Mouse (Mus musculus): Measurements from ENCODE around the gene Ccdc34.

The Ccdc34 gene

DNA sequence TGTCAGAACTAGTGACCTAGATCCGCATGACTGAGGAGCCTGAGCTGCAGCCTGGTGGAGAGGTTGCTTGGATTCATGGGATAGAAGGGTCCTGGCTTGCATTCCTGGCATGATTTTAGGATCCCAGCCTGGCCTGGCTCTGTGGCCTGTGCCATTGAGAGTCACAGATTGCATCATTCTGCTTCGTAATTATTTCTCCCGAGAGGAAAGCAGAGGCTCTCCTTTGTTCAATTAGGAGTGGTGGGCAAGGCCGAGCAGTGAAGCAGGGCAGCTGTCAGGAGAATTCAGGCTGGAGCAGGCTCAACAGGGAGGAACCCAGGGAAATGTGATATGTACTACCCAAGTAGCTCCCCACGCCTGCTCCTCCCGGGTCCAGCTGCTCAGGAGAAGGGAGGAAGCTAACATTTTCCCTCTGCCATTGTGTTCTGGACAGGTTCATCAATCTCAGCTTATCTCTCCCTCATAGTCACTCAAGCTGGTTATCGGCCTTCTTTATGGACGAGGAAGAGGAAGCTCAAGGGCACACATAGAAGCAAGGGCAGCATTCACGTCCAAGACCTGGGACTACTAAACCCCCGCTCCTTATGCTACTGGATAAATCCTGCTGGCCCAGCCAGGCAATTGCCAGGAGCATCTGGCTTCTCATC is 162.2 kb downstream of the Ccdc34 start:
- DNase-seq (ENCODE audit: low spot score): no peak

DNA sequence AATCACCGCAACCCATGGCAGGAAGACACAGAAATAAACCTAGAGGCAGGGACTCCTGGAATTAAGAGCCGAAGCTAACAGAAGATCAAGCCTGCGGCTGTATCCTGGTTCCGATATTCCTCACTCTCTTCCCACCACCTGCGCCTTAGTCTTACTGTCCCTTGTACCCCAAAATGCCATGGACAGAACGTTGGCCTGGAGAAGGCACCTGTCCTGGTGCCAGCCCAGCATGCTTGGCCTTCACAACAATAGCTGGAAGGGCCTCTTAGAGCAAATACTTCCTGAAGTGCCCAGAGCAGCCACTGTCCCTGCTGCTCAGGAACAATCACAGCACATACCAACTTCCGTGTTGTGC is 162.7 kb downstream of the Ccdc34 start:
- DNase-seq (ENCODE audit: low spot score): no peak

DNA sequence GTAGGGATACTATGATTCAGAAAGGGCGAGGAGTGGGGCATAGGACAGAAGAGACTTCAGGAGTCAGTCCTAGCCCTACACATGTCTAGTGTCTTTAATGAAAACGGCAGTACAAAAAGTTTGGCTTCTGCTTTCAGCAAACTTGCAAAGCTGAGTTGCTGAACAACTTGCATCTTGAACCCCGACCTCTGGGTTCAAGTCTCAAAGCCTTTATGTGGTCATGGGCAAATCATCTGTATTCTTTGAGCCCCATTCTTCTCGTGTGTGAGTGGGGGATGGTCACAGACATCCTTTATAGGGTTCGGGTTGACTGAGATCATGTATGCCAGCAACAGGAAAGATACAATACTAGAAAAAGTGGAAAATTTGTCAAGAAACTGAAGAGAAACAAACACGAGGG is 164.0 kb downstream of the Ccdc34 start:
- DNase-seq (ENCODE audit: low spot score): no peak

DNA sequence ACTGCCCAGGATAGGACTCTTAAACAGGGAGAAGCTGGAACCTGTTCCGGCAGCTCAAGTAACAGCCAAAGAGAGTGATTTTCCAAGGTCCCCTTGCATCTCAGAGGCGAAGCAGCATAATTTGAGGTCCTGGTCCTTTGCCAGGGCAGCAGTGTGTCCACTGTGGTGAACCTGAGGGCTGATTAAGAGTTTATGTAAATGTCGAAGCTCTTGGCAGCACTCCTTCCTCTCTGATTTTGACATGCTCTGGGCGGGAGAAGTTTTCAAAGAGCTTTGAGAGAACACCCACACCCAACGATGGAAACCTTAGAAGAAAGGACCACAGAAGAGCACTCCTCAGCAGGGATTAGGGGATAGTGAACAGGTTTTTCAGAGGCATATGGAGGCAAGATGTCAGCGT is 164.6 kb downstream of the Ccdc34 start:
- DNase-seq (ENCODE audit: low spot score): no peak

DNA sequence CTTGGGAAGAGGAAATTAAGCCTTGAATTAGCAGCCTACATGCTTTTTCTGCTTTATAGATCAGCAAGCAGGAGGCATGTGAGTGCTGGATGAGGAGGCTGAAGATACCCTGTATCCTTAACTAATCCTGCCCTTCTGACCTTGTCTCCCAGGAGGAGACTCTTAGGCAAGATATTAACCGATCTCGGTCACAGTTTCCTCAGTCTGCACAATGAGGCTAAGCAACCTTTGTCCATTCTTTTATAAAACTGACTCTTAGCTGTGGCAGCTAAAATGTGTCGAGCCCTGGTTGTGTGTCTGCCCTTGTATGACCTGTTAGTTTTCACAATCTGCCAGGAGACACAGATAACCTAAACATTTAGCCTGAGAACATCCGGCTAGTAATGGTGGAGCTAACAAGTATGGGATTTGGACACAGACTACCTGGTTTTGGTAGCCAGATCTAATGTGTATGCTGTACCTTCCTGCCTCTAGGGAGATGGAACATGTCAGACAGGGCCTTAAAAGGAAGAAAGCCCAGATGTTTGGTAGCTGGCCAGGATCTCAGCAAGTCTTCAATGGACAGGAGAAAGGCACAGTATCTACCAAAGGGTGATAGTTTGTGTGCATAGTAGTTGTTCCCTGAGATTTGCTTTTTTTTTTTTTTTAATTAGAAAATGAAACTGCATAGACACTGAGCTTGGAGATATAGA is 165.3 kb downstream of the Ccdc34 start:
- DNase-seq (ENCODE audit: low spot score): no peak

DNA sequence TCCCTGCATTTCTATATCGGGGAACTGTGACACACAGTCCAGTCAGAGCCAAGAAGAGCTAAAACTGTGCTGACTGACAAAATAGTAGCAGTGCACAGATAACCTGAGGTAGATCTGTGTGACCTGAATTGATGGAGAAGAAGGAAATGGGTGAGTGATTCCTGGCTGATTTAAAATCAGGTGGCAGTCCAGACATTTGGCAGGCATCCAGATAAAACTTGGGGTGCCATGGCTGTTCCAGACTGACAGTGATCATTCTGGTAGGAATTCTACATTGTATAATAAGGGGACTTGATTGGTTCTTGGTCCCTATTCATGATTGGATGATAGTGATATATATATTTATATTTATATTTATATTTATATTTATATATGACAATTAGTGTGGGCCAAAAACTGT is 166.5 kb downstream of the Ccdc34 start:
- no peak for DNase-seq (ENCODE audit: low spot score)

DNA sequence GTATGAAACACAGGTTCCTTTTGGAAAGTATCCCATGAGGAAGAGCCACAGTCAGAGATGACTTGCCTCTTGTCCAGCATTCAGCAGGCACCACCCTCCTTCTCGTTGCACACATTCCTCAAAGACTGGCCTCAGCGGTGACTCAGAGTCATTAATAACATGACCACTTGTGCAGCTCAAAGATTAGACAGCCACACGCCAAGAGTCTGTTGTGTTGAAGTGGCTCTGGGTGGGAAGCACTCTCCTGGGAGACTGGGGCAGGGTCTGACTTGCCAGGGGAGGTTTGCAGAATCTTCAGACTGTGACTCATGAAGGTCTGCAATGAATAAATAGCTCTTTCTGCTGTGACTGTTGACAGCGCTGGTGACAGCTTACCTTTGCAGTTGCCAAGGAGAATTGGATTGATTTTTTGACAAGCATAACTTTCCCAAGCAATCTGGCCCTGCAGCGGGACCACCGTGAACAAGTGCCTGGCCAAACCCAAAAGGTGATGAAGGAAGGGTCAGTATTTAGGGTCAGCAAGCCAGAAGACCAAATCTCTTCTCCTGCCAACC is 168.9 kb downstream of the Ccdc34 start:
- DNase-seq (ENCODE audit: low spot score): no peak

DNA sequence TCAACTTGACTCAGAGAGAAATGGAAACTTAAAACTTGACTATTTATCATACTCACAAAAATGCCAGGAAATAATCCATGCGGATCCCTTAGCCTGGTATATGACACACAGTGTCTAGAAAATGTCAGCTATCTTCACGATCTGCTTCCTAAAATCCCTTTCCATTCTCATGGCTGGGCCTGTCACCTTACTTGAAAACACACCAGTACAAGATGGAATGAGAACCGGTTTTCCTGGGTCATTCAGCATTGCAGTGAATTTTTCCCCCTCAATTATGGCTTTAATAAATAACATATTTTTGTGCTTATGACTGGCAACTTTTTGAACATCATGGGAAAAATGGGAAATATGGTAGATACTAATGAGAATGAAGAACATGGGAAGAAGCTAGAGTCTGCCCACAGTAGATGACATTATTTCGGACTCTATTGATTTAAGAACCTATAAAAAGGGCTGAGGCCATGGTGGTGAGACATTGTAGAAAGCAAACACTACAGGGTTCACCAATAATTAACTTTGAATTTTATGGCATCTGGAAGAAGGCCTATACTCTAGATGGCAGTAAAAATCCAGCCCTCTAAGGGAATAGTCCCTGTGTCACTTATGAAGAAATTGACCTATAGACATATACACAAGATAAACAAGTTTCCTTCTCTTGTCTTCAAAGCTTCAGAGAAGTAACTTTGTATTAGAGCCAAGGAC is 171.2 kb downstream of the Ccdc34 start:
- no peak for DNase-seq (ENCODE audit: low spot score)

DNA sequence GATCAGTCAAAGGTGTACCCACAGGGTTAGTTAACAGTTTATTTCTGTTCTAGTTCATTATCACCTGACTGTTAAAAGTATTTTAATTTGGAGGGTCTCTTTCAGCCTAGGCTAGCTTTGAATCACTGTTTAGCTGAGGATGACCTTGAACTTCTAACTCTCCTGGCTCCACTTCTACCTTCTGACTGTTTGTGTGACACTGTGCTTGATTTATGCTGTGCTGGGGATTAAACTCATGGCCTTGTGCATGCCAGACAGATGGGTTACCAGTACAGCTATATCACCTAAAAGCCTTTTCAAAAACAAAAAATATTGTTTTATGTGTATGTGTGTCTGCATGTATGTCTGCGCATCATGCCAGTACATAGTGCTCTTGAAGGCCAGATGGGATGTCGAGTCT is 172.8 kb downstream of the Ccdc34 start:
- no peak for DNase-seq (ENCODE audit: low spot score)

DNA sequence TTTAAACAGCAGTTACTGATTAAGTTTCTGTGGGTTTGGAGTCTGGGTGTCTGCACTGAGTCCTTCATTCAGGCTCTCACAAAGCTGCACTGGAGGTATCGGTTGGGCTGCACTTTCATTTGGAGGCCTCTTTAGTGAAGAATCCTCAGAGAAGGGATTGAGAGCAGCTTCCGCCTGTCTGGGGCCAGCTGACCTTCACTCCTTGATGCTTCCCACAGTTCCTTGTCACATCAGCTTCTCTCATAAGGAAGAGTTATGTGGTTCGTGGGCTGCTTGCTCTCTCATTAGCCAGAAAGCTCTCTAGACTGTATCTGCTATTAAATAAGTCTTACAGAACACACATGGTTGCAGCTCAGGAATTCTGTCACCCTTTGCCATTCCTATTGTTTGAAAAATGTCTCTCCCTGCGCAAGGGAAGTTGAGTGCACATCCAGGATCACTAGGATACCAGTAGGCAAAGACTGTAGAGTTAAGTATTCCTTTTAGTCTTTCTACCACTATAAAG is 173.6 kb downstream of the Ccdc34 start:
- no peak for DNase-seq (ENCODE audit: low spot score)

DNA sequence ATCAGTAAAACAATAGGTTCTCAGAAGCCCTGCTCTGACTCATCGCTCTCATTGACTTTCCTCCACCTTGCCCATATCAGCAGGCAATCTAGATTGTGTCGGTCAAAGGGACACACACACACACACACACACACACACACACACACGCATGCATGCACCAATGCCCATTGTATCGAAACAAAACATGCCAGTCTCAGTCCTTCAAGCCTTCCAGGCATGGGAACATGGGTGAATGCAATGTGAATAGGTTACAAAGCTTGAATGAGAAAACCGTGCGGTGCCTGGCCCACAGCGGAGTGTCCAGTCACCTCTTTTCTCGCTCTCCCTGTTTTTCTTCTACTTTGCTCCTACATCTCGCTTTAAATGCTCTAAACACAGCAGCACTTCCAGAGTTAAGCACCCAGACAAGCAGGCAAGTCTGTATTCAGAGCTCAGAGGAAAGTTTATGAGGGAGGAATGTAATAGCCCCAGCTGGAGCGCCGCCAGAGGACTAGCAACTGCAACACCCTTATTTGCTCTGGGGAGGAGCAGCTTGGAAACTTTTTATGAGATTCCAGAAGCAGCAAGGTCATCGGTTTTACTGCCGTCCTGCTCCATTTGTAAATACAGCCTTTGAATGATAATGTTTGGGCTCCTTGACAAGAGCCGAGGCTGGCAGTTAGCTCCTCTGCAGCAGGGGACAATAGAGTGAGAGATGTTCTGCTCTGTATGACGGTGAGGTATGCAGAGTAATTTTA is 174.5 kb downstream of the Ccdc34 start:
- DNase-seq (ENCODE audit: low spot score): peak; percentile 69

DNA sequence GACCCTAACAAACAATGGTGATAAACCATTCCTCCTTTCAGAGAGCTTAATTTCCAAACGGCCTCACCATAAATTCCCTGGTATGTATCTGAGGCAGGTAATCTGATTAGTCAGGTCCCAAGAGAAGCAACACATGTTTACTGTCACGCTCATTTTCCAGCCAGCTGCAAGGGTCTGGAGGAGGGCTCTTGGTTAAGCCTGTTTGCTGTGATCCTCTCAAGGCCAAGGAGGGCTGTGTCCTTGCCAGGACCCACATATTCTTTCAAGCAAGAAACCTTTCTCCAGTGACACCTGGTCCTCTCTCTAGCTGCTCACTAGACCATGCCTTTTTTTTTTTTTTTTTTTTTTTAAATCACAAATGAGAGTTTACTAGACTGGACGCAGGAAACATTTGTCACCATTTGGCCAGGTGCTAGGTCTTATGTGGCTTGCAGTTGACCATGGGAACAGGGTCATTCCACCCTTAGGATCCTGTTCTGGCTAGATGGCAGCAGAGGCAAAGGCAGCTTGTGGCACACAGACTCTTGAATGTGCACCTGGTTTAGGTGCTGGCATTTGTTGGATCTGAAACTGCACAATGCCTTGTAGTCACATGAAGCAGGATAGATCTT is 175.2 kb downstream of the Ccdc34 start:
- DNase-seq (ENCODE audit: low spot score): no peak

DNA sequence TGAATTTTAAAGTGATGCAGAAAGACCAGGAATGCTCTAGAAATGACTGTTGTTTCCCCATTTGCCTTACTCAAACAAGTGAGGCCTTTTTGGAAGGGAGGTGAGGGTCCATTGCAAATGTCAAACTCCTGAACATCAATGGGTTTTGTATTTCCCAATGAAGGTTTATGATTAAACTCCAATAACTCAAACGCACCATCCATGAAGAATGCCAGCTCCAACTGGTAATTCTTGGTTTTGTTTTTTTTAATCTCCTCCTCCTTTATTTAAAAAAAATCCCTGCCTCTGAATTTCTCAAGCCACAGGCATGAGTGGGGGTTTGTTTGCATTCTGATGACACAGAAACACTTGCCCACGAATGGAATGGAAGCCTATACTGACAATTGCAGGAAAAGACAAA is 178.9 kb downstream of the Ccdc34 start:
- no peak for DNase-seq (ENCODE audit: low spot score)

DNA sequence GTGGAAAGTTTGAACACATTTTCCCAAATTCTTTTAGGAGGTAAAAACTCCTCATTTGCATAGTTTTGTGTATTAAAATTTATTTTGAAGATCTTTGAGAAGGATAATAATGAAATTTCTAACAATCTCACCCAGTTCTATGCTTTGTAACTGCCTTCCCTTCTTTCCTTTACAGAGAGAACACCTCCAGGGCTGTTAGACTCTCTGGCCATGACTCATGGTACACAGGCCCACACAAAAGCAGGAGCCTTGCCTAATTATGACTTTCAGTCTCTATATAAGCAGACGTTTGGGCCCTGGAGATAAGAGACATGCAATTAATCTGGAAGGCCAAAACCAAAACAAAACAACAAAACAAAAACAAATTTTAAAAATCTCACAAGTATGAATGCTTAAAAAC is 182.0 kb downstream of the Ccdc34 start:
- no peak for DNase-seq (ENCODE audit: low spot score)

DNA sequence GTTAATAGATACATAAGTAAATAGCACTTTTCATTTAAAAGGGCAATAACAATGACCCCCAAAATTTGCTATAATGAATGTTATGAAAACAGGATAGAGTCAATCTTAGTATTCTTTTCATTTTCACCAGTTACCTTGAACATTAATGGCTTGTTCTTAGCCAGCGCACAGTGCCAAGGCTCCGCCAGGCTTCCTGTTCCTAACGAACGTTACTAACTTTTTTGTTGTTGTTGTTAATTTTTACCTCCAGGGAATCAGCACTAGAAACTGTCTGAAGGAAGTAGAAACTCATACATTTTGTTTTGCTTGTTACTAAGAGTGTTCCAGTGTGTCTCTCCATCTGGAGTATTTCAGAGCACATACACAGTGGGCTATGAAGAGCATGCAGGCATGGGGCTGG is 184.2 kb downstream of the Ccdc34 start:
- no peak for DNase-seq (ENCODE audit: low spot score)

DNA sequence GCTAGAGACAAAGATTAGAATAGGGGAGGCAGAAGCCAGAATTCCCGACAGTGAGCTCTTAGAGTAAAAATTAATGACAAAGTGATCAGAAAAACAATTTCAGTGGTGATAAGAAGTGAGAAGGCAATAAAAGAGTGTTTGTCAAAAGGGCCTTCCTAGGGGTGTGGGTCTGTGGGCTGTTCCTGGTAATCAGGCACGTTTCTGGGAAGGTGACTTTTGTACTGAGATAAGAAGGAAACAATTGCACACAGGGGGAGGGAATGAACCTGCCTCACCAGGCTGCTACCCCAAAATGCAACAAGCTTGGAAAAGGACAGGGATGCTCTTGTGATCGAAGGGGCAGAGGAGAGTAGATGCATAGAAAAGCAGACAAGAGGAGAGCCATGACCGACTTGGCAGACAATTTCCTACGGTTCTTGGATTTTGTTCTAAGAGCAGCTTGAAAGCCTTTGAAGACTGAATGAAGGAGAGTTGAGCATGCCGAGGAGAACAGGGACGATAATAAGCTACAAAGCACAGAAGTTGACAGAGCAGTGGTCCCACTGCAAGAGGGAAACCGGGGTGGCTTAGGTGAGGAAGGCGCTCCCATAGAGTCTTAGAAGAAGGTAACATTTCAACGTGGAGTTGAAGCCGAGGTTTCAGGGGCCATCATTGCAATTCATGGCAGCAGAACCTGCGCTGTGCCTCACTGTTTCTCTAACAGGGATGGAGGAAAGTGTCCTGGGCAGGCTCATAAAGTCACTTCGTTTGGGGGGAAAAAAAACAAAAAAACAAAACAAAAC is 185.3 kb downstream of the Ccdc34 start:
- DNase-seq (ENCODE audit: low spot score): no peak

DNA sequence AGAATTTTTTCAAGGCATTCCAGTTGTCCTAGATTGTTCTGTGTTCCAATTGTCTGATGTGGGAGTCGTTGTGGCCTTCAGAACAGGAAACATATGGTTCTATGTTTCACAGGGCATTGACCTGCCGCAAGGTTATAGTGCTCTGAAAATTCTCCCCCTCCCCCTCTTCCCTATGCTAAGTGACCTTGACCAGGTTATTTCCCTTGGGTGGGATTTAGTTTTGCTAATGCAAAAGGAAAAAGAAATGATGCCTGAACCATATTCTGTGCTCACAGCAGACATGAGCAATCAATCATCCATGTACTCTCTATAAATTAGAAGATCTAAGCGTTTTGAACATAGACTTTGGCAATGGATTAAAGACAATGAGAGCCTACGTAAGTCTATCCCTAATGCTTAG is 186.6 kb downstream of the Ccdc34 start:
- no peak for DNase-seq (ENCODE audit: low spot score)

DNA sequence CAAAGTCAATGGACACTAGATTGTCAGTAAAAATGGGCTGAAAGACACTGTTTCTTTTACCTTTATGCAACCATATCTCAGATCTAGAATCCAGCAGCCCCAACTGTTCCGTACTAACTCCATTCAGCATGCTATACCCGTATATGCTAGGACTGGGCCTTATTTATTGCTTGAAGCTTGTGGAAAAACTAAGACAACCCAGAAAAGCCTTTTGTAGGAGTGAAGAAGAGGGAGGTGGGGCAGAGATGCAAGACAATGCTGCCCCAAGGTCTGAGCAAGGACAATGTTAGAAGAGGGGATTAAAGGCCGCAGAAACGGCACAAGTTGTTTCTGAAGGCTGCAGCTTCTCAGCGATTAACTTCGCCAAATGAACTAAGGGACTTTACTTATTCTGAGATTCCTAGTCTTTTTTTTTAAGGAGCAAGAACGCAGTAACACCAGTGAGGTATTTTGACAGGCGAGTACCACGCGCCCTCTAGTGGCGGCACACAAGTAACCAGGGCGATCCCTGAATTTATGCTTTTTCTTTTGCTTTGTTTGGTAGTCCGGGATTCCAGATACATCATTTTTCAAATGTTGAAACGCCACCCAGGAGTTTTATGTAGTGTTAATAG is 187.2 kb downstream of the Ccdc34 start:
- no peak for DNase-seq (ENCODE audit: low spot score)

DNA sequence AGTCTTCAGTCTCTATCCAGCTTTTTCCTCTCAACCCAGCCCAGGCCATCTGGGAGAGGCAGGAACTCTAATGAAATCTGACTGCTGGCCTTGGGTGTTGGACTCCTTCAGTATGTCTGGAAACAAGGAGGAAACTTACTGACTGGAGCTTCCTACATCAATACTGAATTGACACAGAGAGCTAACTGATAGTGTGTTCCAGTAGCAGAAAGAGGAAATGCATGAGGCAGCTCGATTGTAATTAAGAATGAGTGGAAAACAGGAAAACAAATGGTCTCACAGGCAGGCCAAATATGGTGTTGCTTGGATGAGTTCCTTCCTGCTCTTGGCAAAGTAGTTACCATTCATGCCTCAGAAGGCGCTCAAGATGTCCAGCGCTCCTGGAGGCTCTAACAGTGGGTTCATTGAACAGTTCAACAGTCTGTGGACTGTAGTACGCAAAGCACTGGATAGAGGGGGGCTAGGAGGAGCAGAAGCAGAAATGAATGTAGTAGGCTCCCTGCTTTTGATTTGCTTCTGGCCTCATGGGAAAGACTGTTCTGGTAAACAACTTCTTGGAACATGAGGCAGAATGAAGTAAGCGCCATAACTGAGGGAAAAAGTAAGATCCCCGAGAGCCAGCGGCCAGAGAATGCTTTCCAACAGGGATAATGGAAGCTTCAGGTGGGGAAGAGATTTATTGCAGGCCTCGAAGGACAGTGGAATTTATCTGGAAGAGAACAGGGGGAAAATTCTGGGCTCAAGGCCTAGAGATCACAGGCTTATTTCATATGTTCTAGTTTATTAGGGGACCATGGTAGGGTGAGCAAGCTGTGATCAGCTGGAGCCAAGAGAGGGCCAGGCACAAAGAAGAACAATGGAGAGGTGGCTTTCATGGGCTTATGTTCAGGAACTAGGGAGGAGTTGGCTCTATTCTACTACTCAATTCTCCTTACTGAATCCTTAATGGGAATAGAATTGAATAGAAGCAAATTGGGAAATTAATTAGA is 193.2 kb downstream of the Ccdc34 start:
- no peak for DNase-seq (ENCODE audit: low spot score)
